Mouse (Mus musculus): ENCODE measurements at regions not wholly inside any gene's neighbourhood (a gene's known extent, or its start where the extent isn't known, plus 50 kb on each side); places are given as distances from the start of the nearest gene placed in this dataset.

DNA sequence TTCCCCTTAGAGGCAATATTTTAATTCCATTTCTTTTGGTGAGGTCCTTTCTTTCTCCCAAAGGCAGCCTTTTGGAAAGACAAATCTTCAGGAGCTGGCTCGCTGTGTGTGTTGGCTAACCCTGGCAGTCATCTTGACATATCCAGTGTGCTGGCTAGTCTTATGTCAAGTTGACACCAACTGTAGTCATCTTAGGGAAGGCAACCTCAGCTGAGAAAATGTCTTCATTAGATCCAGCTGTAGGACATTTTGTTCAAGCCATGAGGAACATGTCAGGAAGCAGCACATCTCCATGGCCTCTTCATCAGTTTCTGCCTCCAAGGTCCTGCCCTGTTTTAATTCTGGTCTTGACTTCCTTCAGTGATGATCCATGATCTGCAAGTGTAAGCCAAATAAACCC, 192.1 kb upstream of the Tle4 start:
- no peak for TF ChIP-seq POLR2A (IDR thresholded peaks at IDR 0.05; ENCODE audit: low read depth, low read length)
- no peak for TF ChIP-seq CTCF (IDR thresholded peaks at IDR 0.05; ENCODE audit: extremely low read depth, insufficient read length, insufficient replicate concordance, low read depth, low read length)
